Mouse (Mus musculus) cerebellum, postnatal 4 days (tissue): ENCODE results near the gene Clta.
"Not testable (repeated sequence)": the region's sequence is repeated elsewhere in the genome, so short reads cannot be mapped to it uniquely, and the experiment has no call there.

Experiments used
- DNase-seq, 2 experiments: peaks; one replicate each; pipeline ENCODE4 v3.0.0; 2022; ENCODE audit warnings: low spot score in 2 of 2, mixed read lengths in 1 of 2

Gene Clta

DNA sequence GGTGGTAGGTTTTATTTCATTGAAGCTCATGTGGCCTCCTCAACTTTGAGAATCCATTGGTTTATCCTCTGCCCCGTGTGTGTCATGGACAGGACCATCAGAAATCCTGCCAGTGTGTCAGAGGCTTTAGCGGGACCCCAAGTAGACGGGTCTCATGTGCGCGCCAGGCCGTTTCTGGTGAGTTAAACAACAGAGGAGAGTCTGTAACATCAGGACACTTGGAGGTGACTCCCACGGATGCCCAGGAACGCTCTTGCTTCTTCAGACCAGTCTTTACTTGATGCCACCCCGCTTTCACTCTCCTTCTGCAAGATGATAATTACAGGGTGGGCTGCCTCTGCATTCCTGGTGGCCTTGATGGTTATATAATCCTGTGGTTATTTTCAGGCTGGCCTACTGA lies 19.4 kb downstream of the Clta start:
- DNase-seq = no peak

DNA sequence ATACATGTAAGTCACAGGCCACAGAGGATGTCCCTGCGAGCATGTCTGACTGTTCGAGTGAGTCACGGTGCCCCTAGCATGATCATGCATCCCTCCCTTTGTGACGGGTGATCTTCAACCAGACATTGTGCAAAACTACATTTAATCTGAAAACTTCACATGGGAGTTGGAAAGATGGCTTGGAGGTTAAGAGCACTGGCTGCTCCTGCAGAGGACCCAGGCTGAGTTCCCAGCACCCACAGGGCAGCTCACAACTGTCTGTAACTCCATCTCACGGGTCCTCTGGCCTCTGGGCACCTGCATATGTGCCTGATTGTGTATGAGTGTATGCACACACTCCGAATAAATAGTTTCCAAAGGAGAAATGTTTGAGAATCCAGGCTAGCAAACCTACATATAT lies 20.0 kb downstream of the Clta start:
- DNase-seq = no peak

DNA sequence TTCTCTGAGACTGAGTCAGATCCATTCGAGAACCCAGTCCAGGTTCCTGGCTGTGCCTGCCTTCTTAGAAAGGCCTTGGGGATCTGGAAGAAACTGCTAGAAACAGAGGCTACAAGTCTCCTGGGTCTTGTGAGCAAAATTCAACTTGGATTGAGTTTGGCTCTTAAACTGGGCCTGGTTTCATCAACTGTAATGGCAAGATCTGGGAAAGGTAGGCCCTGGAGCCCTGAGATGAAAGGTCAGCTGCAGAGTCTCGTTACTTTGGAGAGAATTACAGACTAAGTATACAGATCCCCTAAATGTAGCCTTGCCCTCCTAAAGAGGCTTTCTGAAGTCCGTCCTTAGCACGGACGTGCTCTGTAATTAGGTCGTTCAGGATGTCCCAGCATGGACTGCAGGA lies 21.3 kb downstream of the Clta start:
- DNase-seq = peak in 1 of 2 experiments; percentile 12

DNA sequence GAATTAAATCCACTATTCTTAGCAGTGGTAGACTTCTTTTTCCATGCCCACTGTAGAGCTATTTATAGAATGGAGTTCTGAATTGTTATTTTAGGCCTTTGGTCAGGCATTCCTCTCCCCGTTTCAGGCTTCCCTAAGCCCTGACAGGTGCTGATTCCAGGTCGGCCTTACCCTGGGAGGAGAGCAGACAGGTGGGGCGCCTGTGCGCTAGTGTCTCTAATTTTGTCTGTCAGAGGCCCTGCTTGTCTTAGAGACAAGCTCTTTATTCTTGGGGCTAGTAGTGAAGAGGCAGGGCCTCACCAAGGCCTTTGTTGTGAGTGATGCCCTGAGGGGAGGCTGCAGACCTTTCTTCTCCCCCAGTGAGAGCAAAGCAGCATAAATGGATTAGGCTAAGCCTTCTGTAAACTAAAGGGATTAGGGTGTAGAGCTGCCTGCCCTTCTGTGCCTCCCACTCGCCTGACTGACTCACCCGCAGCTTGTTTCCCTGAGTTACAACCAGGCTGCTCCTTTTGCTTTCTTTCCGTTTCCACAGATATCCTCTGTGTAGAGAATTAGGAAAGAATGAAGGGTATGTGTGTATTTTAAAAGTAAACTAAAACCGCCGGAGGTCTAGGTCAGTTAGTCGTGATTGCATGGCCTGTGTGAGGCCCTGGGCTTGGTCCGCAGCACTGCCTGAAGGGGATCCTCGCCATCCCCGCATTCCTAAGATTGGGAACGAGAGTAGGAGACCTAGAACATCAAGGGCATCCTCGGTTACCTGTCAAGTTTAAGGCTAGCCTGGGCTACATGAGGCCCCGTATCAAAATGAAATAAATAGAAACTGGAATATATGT lies 24.3 kb downstream of the Clta start:
- no peak for DNase-seq

DNA sequence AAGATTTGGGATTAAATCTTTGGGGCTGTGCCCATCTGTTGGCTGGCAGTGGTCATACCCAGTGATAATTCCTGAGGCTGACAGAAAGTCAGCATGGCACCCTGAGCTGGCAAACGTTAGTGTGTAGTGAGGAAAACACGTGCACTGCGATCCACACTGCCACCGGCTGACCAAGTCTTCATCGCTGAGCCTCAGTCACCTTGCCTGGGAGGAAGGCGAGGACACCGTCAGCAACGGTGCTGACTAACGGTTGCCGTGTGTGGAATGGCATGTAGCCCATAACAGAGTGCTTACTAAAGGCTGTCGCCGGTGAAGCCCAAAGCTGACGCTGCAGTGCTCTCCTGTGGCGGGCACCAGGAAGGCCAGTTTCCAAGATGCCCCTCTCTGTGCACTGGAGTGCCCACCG lies 25.4 kb downstream of the Clta start:
- DNase-seq = peak in 1 of 2 experiments; percentile 31

DNA sequence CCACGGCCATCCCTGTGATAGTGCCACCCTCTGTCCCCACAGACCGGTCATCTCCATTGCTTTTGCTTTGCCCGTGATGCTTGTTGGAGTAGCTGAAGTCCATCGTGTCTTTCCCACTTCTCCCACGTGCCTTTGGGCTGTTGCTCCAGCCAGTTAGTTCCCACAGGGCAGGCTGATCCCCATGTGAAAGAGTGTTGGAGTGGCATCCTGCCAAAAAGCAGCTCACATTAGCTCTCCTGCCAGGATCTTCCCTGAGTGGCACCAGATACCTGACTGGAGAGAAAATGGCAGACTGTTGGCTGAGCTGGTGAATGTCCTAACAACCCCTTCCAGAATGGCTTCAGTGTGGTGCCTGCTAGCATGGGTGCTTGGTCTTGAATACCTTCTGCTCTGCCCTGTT lies 27.3 kb downstream of the Clta start:
- no peak for DNase-seq

DNA sequence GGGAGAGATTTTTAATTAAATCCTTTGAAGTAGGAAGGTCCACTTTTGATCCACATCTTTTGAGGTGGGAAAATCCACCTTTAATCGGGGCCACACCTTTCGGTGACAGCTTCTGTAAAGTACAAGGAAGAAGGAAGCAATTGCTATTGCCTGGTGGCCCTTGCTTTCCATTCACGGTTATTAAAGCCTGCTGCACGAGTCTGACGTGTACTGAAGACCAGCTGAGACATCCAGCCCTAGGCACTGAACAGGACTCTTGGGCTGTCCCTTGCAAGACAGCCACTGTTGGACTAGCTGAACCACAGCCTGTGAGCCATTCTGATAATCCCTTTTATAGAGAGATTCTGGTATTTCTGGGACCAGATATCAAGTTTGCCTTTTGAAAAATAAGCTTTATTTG lies 32.2 kb downstream of the Clta start:
- DNase-seq = no peak

DNA sequence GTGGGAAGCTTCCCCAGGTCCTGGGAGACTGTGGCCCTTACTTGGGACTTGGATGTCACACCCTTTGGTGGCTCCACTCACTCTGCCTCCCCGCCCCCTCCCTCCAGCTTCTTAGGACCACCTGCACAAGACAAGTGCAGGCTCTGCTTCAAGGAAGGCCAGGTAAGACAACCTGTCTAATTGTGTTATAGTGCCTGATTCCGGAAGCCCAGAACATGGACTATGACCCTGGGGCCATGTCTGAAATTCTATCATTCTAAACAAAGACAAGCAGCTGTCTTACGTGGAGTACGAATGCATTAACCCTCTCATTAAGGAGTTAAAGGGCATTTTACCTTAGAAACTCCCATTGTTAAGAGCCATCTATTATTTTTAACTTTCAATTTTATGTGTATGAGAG lies 36.5 kb downstream of the Clta start:
- no peak for DNase-seq

DNA sequence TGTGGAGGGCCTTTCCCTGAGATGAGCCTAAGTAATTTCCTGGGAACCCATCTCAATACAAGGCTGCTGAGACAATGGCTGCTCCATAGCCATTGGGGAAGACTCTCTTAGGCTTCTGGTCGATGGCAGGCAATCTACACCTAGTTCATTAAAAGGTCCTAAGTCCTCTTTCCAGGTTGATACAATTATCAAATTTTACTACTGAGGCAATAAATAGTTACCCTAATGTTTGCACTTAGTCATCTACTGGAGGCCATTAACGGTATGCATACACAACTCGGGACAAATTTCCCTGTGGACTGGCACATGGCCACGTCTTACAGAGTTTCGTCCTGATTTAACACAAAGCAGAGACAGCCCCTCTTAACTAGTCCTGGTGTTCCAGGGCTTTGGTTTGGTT lies 38.2 kb downstream of the Clta start:
- no peak for DNase-seq

DNA sequence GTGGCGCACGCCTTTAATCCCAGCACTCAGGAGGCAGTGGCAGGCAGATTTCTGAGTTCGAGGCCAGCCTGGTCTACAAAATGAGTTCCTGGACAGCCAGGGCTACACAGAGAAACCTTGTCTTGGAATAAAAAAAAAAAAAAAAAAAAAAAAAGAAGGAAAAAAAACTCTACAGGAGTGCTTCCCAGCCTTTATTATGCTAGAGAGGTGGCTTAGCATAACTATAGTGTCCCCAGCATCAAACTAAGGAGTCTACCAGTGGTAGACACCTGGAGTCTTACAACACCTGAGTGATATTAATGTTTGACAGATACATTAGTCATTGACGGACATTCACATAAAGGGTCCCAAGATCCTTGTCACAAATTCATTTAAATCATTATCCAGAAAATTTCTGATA lies 38.9 kb downstream of the Clta start:
- not testable (repeated sequence) for DNase-seq

DNA sequence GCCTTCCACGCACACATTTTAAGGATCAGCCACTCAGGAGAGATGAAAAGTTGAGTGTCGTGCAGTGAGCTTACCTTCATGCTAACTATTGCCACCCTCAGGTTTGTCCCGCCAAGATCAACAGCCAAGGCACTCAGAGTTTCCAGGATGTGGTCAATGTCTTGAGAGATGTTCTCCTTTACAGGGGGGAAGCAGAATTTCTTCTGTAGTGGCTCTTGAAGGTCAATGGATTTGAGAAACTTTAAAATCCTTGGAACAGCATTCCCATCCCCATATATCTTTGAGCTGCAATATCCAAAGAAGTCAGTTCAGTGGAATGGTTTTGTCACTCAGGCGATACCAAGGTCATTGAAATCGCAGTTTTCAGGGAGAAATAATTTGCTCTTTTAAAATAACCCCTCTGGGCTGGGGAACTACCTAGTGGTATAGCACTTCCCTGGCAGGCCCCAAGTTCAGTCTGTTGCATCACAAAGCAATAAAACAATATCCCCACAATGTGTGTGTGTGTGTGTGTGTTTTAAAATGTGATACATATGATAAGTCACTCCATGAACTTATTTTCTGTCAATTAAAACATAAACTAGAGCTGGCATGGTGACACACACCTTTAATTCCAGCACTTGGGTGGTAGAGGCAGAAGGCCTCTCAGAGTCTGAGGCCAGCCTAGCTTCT lies 40.6 kb downstream of the Clta start:
- DNase-seq = no peak

DNA sequence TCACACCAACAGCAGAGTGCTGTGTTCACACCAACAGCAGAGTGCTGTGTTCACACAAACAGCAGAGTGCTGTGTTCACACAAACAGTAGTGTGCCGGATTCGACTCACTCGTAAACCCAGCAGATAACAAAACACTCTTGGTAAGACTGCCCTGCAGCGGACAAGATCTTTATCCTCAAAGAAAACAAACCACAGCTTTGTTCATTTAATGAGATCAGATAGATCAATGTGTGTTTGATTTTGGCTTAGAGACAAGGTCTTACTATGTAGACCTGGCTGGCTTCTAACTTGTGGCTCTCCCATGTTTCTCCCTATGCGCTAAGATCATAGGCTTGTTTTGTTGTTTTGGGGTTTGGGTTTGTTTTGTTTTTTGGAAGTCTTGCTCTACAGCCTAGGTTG lies 41.8 kb downstream of the Clta start:
- DNase-seq = no peak

DNA sequence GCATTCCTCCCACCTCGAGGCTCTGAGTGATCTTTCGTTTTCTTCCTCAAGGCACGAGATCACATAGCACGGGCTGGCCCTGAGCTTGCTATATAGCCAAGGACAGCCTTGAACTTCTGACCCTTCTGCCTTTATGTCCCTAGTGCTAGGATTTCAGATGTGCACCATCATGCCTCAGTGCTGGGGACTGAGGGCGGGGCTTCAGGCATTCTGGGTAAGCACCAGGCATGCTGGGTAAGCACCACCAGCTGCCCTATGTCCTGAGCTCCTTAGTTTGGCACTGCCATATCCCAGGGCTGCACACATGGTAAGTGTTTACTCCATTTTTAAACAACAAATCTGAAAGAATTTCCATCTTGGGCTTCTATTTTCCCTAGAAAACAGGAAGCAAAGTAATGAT lies 45.6 kb downstream of the Clta start:
- DNase-seq = no peak

DNA sequence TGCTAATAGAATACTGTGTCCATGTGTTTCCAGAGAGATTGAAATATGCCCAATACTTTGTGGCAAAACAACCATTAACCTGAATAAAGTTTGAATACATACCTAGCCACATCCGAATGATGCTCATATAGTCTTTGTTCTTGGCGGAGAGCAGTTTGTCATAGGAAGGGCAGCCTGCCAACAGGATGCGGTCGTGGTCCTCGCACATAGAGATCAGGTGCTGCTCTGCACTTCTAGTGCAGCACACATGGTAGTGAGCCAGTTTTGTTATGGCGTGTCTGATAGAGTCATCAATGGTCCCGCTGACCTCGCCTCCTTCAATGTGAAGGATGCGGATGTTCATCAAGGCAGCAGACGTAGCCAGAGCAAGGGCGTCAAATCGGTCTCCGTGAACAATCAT lies 55.4 kb downstream of the Clta start:
- no peak for DNase-seq

DNA sequence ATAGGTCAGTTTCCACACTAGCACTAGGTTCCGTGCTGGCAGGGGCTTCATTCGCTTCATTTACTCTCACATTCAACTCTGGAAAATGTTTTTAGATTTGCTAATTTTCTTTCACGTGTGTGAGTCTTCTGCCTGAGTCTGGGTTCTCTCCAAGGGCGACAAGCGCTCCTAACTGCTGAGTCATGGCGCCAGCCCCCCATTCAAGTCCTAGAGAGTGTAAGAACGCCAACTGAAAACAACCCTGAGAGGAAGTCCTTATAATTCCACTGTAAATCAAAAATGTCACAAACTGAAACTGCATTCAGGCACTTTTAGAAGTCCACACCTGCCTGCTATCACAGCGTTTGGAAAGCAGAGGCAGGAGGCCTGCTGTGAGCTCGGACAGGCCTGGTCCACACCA lies 57.8 kb downstream of the Clta start:
- no peak for DNase-seq

DNA sequence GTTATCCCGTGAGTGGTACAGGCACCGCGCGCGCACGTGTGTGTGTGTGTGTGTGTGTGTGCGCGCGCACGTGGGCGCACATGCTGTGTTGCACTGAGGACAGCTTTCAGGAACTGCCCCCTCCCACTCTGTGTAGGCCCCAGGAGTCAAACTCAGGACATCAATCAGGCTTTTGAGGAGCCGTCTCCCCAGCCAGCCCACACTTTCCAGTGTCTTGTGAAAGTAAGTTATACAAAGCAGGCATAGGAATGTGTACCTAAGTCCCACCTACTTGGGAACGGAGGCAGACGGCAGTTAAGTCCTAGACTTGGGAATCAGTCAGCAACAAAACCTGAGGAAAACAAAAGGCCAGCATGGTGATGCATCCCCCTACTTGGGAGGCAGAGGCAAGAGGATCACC lies 58.6 kb downstream of the Clta start:
- DNase-seq = no peak

DNA sequence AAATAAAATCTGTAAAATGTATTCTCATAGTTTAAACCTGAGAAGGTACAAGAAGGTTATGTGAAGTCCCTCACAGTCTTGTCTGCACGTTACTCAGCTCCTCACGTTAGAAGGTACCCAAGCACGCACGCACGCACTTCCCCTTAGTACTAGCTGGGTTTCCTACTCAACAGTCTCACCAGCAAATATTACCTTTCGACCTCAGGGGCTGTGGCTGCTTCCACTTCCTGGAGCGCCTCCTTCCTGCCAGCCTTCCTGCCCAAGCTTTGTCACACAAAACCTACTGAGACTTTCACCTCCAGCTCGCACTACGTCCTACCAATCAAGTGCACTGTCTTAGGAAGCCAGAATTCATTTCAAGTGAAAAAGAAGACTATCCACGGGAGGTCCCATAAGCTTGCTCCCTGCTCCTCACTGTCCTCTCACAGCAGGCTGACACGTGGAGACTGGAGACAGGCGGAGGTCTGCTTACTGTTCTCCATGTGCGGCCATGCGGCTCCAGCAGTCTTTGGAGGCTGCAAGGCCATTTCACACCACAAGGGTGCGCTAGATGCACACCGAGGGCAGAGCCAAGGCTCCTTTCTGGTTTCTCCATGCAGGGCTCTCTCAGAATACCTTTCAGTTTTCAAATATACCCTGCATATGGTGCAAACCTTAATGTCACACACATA lies 61.2 kb downstream of the Clta start:
- DNase-seq = peak; percentile 86 to 92

DNA sequence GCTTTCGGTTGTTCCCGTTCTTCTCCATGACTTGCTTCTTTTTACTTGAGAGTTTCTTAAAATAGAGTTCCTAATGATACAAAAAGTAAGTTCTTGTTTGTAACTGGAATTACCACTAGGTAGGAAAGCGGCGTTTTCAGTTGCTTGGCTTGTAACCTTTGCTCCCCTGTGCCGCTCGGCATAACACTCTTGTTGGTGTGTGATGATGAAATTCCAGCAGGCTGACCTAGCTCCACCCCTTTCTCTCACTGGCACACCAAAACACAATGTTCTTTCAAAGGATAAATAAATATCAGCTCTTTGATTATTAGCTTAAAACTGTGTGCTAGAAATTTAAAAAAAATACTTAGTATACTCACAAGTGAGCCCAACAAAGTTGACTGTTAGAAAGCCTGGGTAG lies 62.6 kb downstream of the Clta start:
- no peak for DNase-seq

DNA sequence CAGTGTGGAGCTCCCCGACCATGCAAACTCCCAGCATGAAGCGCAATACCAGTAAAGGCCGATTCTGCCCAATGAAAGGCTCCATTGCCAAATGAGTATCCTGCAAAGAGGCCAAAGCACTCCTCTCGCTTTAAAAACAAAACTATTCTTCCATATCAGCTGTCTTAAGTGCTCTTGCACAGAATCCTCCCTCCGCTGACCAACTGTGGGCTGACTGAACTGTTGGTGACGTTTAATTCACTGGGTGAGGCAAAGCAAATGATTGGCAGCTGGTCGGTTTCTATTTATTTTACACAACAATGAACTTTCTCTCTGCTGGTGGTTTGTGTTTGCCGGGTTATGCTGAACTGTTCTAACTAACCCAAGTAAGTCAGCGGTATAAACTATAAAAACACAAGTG lies 64.5 kb downstream of the Clta start:
- DNase-seq = no peak

DNA sequence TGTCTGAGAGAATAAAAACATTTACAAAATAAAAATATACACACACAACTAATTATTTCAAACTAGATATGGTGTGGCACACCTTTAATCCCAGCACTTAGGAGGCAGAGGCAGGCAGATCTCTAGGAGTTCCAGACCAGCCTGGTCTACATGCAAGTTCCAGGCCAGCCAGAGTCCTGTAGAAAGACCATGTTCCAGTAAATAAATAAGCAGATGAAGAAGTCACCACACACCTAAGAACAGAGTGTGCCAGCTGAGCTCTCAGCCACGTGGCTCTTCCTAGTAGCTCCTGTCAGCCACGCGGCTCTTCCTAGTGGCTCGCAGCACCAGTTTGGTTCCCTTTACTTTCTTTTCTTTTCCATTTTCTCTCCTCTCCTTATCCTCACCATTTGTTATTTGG lies 65.2 kb downstream of the Clta start:
- no peak for DNase-seq

DNA sequence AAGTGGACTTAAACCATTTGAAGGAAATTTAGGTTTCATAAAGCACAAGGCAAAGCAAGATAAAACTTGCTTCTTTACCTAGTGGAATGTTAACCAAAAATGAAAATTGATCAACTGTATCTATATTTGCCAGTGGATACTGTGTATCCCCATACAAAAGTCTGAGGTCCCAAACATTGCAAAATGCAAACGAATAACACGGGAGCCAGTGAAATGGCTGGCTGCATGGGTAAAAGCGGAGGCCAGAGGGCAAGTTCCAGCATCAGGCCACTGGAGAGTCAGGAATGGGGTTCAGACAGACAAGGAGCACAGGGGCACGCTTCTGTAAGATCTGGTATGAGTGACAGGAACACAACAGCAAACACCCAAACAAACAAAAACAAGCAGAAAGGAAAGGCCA lies 66.4 kb downstream of the Clta start:
- no peak for DNase-seq

DNA sequence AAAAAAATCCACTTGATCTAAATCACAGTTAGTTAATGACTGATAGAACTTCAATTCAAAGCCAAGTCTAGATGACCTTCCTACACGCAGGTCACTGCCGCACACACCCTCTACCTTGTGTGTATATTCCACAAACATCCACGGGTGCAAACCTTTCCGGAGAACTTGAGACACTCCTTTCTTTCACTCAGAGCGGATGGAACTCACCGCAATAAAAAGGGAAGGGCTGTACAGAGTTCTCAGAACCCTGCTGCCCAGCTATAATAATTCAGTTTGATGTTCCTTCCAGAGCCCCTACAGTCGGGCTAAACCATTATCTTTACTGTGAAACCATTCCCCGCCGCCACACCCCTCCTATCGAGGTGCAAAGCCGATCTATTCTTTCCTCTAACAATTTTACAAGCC lies 67.5 kb downstream of the Clta start:
- DNase-seq = peak in 1 of 2 experiments; percentile 1
